In the genomic region with DNA sequence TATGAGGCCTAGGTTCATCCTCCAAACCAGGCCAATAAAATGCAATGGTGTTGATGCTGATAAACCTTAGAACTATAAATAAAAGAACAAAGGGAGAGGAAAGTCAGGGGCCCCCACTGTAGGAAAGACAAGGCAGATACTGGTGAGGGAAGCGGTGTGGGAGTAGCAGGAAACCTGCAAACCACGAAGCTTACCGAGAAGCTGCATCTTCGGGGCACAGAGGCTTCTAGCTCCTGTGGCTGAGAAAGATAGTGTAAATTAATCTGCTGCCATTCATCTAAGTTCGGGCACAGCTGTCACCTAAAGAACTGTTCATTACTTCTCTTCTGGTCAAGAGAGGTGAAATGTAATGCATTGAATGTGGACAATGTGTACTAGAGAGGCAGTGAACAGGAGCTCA, we compare ENCODE assay signal across 18 mouse cellular contexts. TPM values are rescaled to one million over a fixed set of nuclear protein-coding genes. Genes with fewer than 3 reads are reported as not detected.
DNase-seq lines count a peak whose midpoint lies in the region; ATAC-seq and TF ChIP-seq lines count a peak whose summit lies in the region.
"Had no signal": no experiment of that assay in that cellular context is flagged by ENCODE, and none has a peak within 500 bp of the region (broad histone marks: within the 10 kb centered on the region; RNA-seq: fewer than 3 reads in every experiment).

No protein-coding gene starts in this region.

- ATAC-seq in liver, postnatal 0 days = no peak
- ATAC-seq in inflammation-experienced regulatory T-cells, adult 6 months = peak; percentile 62
- ATAC-seq: intestine, embryonic 16.5 days; midbrain, embryonic 15.5 days had no signal

- no peaks in the 10 kb centered on the region for H3K4me1 ChIP-seq in liver, postnatal 0 days (ENCODE audit: insufficient read depth)
- H3K4me1 ChIP-seq: heart, embryonic 13.5 days; midbrain, embryonic 15.5 days had no signal

- DNase-seq in liver = peak; percentile 13
- no peak for DNase-seq in liver, postnatal 0 days
- peak; percentile 53 for DNase-seq in naive thymus-derived CD4-positive, alpha-beta T cell, adult 2 months (ENCODE audit: low read depth)
- no peak for DNase-seq in cerebellum, adult 9-11 months
- DNase-seq in left cerebral cortex, postnatal 14 days (ENCODE audit: low spot score in 2 of 2) = no peak
- no peak for DNase-seq in heart, adult 9 months (ENCODE audit: low spot score in 2 of 2)
- no peak for DNase-seq in left cerebral cortex, adult 8-10 months (ENCODE audit: low spot score in 2 of 2)
- DNase-seq: adrenal gland, postnatal 25 days; cerebellum, postnatal 25 days; gastrocnemius, postnatal 25 days; heart, postnatal 4 days; left cerebral cortex, postnatal 4 days; right cerebral cortex, postnatal 4 days had no signal

- no peak overlapping the region for H3K4me2 ChIP-seq in liver, postnatal 0 days (ENCODE audit: low read depth, low read length)
- H3K4me2 ChIP-seq: heart, embryonic 13.5 days; midbrain, embryonic 15.5 days had no signal

- 32% methylated on average over 5 of the region's 5 CpGs for WGBS in liver, postnatal 0 days (ENCODE audit: insufficient replicate concordance)

- TF ChIP-seq EP300 in liver, postnatal 0 days (IDR thresholded peaks at IDR 0.05; ENCODE audit: low read depth) = no peak

- H3K36me3 ChIP-seq in liver, postnatal 0 days (replicated peaks; ENCODE audit: insufficient read depth, low read length) = no peaks in the 10 kb centered on the region
- H3K36me3 ChIP-seq: heart, embryonic 13.5 days; midbrain, embryonic 15.5 days had no signal

- intact Hi-C loops in left cerebral cortex, postnatal 14 days (cut with DNase I) = no loop called here

- H3K27me3 ChIP-seq in liver, postnatal 0 days (ENCODE audit: insufficient read depth, low read length) = no peaks in the 10 kb centered on the region
- H3K27me3 ChIP-seq: midbrain, embryonic 15.5 days had no signal

- H3K9ac ChIP-seq in liver, postnatal 0 days (replicated peaks) = no peak overlapping the region
- H3K9ac ChIP-seq: heart, embryonic 13.5 days; midbrain, embryonic 15.5 days had no signal

- H3K27ac ChIP-seq in liver, postnatal 0 days (ENCODE audit: low read depth) = no peak overlapping the region
- H3K27ac ChIP-seq: heart, embryonic 13.5 days; kidney, postnatal 0 days; midbrain, embryonic 15.5 days had no signal

- TF ChIP-seq CTCF in liver, postnatal 0 days (IDR thresholded peaks at IDR 0.05; ENCODE audit: low read depth) = no peak

- H3K9me3 ChIP-seq in liver, postnatal 0 days (ENCODE audit: low read length) = no peaks in the 10 kb centered on the region
- H3K9me3 ChIP-seq: heart, embryonic 13.5 days; midbrain, embryonic 15.5 days had no signal

- H3K4me3 ChIP-seq in liver, postnatal 0 days (ENCODE audit: low read depth, low read length) = no peak overlapping the region
- H3K4me3 ChIP-seq: heart, embryonic 13.5 days; midbrain, embryonic 15.5 days had no signal

RNA-seq across cellular contexts. Expression of a gene that starts 37.1 kb away (rescaled TPM):
- not detected in 2 replicates for polyA plus RNA-seq in liver, postnatal 0 days (2015; fragmentation: Nextera tagmentation; extraction: Ambion mirVana)
- under 1 TPM in 1 of 3 experiments, not detected in 2; 0.30 TPM for polyA plus RNA-seq in inflammation-experienced regulatory T-cells, adult 6 months (2017; shearing (Covaris generic))
- total RNA-seq in left cerebral cortex, postnatal 14 days (2021) = 100 to 1,000 TPM; 164 to 170 TPM
- 100 to 1,000 TPM in 3 of 4 experiments, 10 to 100 TPM in 1; 99.5 to 125 (median 113) TPM for total RNA-seq in left cerebral cortex, adult 8-10 months (2022)

Comparison
In these comparisons a context has a peak if more than half of its experiments do, and no peak if none do; other contexts are left out.
1. DNase-seq: peak in liver (single experiment) and naive thymus-derived CD4-positive, alpha-beta T cell, adult 2 months (single experiment); none in liver, postnatal 0 days (single experiment), cerebellum, adult 9-11 months (single experiment), left cerebral cortex, postnatal 14 days (0 of 2), heart, adult 9 months (0 of 2) and left cerebral cortex, adult 8-10 months (0 of 2).